Mouse (Mus musculus): Measurements from ENCODE around the gene Hacd2. TPM values are rescaled to one million over a fixed set of nuclear protein-coding genes. Genes with fewer than 3 reads are reported as not detected.

Gene Hacd2
- polyA plus RNA-seq, 1 experiment, result 171 TPM

DNA sequence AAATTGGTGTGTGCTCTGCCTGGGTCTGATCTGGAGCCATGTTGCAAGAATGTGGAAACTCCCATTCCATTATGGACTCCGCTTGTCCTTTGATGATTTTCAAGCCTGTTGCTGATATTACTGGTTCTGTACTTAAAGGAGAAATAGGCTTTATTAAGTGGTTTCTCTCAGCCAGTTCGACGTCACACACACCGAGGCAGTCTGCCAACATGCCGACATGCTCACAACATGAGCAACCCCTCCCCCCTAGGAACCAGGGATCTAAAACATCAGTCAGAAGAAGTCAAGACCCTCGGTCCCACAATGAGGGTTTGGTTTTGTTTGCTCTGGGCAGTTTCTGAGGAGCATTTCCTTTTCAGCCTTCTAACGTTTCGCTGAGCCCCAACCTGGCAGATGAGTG, 86.9 kb downstream of the Hacd2 start:
- Histone ChIP-seq H3K4me1 (ENCODE audit: control insufficient read depth, insufficient read depth, insufficient read length, low read length) (no peaks in the 10 kb centered on the region), H3K27ac (replicated peaks; ENCODE audit: low read depth, low read length) (no peak overlapping the region)

DNA sequence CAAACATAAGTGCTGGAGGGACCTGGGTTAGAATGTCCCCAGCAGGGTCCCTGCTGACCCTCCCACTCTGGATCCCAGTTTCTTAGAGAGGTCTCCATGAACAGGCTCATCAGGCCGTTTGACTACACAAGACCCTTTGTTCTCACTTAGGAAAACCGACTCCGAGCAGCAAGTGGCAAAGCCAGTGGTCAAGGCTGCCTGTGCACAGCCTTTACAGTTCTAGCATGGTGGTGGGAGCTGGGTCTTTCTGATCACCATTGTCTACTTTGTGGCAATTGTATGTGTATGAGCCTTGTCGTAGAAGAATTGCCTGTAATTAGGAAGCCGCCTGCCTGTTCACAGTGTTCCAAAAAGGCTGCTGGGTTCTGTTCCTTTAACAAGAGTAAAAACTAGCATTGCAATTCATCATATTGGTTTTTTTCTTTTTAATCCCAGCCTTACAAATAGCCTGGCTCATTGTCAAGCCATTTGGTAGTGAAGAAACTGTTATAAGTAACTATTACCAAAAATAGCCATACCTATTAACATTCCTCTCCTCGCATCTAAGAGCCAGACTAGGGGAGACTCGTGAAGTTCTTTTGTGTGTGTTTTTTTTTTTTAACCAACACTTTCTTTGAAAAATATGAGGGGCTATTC, 87.5 kb downstream of the Hacd2 start:
- H3K4me1 ChIP-seq (ENCODE audit: control insufficient read depth, insufficient read depth, insufficient read length, low read length), result no peaks in the 10 kb centered on the region
- no peak overlapping the region for H3K4me3 ChIP-seq (ENCODE audit: insufficient read depth, low read depth, low read length)
- no peak overlapping the region for H3K27ac ChIP-seq (replicated peaks; ENCODE audit: low read depth, low read length)

More for the DNA sequence above, 86.9 kb downstream of the Hacd2 start:
- no peak overlapping the region for H3K4me3 ChIP-seq (ENCODE audit: insufficient read depth, low read depth, low read length)

DNA sequence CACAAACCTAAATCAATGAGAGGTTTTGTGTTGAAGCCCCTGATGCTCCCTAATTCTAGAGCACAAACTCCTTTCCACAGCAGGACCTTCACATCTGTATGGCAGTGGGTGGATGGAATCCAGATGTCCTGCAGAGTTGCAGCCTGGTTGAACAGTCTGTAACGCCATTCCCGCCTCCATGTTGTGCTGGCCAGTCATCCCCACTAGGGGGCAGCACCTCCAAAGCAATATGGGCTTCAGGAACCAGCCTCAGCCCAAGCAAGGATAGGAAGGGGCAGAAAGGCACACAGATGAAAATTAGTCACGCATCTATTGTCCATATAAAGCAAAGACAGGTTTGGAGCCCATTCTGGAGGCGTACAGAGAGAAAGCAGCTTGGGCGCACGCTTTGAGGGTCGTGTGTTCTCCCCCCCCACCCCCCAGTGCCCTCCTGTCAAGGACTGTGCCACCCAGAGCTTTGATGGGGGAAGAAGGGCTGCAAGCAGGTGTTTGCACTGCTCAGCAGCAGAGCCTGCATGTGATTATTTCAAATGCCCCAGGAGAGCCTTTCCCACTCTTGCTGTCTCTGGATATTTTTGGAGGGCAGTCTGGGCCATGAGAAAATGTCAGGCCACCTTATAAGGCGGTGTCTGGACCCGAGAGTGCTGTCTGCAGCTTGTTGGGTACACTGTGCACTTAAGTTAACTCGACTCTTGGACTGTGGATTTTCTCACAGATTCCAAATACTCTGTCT, 88.3 kb downstream of the Hacd2 start:
- no peak overlapping the region for H3K27ac ChIP-seq (replicated peaks; ENCODE audit: low read depth, low read length)
- H3K4me1 ChIP-seq (ENCODE audit: control insufficient read depth, insufficient read depth, insufficient read length, low read length), result no peaks in the 10 kb centered on the region
- H3K4me3 ChIP-seq (ENCODE audit: insufficient read depth, low read depth, low read length), result no peak overlapping the region

DNA sequence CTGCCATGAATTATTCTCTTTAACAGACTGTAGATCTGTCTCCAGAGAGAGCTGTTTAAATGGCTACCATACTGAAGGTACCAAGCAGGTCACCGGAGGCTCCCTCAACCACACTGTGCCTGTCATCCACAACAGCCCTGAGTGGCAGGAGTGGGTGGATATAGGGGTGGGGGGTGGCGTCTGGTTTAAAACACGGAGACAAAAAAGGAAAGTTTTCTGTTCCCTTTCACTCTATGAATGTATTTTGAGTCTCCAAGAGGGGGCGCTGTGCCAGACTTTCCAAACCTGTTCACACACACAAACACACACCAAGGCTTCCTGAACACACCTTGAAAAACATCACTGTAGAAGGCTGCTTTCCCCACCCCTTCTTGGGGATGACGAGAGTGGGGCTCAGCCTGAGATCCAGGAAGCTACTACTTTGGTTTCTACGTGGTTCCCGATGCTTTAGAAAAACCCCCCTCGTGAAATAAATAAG, 89.0 kb downstream of the Hacd2 start:
- no peak overlapping the region for H3K27ac ChIP-seq (replicated peaks; ENCODE audit: low read depth, low read length)
- no peaks in the 10 kb centered on the region for H3K4me1 ChIP-seq (ENCODE audit: control insufficient read depth, insufficient read depth, insufficient read length, low read length)
- H3K4me3 ChIP-seq (ENCODE audit: insufficient read depth, low read depth, low read length), result no peak overlapping the region

DNA sequence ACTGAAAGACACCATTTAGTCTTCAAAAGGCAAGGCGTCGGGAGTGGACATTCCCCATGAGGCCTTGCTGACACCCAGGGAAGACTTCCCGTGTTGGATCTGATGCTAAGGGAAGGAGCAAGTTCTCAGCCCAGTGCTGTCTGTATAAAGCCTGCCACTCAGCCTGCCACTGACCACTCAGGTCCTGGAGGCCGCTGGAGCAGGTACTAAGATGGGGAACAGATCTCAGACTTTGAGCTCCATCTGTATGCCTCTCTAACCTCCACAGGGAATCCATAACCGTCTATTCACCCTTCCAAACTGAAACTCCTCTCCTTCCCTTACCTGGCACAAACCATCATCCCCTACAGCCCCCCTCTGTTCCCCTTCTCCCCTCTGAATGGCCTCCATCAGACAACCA, 91.3 kb downstream of the Hacd2 start:
- no peaks in the 10 kb centered on the region for H3K4me1 ChIP-seq (ENCODE audit: control insufficient read depth, insufficient read depth, insufficient read length, low read length)
- no peak overlapping the region for H3K4me3 ChIP-seq (ENCODE audit: insufficient read depth, low read depth, low read length)
- no peak overlapping the region for H3K27ac ChIP-seq (replicated peaks; ENCODE audit: low read depth, low read length)

DNA sequence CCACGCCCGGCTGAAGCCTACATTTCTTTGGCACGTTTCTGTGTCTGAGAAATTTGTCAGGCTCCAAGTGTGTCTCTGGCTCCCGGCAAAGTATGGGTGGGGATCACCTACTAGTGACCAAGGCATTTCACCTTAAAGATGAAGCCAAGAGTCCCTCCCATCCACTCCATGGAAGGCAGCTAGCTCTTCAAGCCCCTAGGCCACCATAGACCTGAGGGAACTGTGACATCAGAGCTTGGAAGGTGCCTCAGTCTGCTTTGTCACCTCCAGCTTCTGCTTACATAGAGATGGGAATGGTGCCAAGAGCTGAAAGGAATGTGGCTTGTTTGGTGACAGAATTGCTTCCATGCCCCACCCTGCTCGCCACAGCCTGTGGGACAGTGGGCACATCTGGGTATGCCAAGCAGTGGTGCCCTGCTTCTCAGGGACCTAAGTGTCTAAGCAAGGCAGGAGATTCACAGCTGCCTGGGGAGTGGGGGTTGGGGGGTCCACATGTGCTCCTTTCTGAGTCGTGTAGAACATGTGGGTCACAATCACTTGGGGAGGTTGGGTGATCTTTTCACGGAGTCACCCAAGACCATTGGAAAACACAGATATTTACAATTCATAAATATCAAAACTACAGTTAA, 94.2 kb downstream of the Hacd2 start:
- H3K27ac ChIP-seq (replicated peaks; ENCODE audit: low read depth, low read length), result no peak overlapping the region
- H3K4me3 ChIP-seq (ENCODE audit: insufficient read depth, low read depth, low read length), result no peak overlapping the region
- no peaks in the 10 kb centered on the region for H3K4me1 ChIP-seq (ENCODE audit: control insufficient read depth, insufficient read depth, insufficient read length, low read length)

DNA sequence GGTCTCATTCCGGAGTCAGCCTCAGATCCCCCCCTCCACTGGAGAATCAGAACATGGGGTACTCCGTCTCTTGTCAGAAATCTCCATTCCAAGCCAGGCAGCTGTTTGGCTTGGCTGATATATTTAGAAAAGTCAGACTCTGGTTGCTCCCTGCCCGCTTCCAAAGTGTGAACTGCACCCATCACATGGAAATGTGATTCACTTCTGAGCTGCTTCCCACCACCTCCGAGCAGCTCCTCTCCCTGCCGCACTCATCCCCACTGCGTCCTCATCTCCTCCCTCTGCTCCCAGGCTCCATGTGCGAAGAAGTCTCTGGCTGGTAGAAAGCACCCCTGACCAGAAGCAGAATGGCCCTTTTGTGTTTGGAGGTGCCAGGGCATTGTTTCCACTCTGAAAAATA, 95.2 kb downstream of the Hacd2 start:
- Histone ChIP-seq H3K4me1 (ENCODE audit: control insufficient read depth, insufficient read depth, insufficient read length, low read length) (no peaks in the 10 kb centered on the region), H3K27ac (replicated peaks; ENCODE audit: low read depth, low read length) (no peak overlapping the region), H3K4me3 (ENCODE audit: insufficient read depth, low read depth, low read length) (no peak overlapping the region)

DNA sequence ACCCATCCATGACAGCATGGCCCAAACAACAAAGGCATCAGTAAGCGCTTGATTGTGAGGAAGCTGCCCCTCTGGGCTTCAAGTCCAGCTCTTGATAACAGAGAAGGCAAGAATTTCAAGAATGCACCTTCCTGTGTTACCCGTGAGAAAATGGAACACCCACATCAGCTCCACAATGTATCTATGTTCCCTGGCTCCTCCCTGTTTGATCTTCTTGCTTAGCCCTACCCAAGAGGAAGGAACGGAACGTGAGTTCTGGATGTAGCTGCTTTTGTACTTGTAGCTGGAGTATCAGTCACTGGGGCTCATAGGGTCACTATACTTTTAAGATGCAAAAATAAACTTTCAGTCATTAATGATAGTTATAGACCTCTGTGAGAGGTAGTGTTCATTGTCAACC, 98.4 kb downstream of the Hacd2 start:
- Histone ChIP-seq H3K4me3 (ENCODE audit: insufficient read depth, low read depth, low read length) (no peak overlapping the region), H3K27ac (replicated peaks; ENCODE audit: low read depth, low read length) (no peak overlapping the region), H3K4me1 (ENCODE audit: control insufficient read depth, insufficient read depth, insufficient read length, low read length) (no peaks in the 10 kb centered on the region)

DNA sequence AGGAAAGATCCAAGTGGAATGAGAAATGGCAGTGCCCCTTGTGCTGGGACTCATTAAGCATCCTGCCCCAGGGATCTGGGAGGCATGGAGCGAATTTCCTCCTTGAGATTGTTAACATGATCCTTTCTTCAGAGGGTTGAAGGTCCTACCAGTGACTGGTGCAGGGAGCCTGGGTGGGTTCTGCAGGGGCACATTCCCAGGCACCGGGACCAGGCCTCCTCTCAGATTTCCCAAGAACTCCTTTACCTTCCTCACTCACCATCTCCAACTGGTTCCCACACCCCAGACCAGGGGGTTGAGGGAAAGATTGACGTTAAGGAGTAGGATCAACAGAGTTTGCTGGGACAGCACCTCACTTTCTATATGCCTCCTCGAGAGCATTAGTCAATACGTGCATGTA, 105.0 kb downstream of the Hacd2 start:
- H3K4me3 ChIP-seq (ENCODE audit: insufficient read depth, low read depth, low read length), result no peak overlapping the region
- no peak overlapping the region for H3K27ac ChIP-seq (replicated peaks; ENCODE audit: low read depth, low read length)
- H3K4me1 ChIP-seq (ENCODE audit: control insufficient read depth, insufficient read depth, insufficient read length, low read length), result no peaks in the 10 kb centered on the region

DNA sequence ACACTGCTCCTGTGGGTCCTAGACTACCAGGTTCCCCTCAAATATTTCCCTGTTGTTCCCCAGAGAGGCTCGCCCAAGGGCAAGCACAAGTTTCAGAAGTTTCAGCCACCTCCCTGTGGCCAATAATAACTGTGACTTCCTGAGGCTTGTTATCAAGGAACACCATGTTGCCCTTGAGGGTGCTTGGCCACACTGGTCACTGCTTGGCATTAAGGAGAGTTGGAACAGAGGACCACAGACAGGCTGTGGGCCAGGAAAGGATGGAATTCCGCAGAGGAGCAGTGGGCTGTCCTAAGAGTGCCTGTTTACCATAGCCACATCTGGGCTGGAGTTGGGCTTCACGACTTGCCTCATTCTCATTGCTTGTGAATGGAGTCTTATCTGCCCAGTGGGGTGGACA, 107.9 kb downstream of the Hacd2 start:
- no peak overlapping the region for H3K27ac ChIP-seq (replicated peaks; ENCODE audit: low read depth, low read length)
- no peak overlapping the region for H3K4me3 ChIP-seq (ENCODE audit: insufficient read depth, low read depth, low read length)

DNA sequence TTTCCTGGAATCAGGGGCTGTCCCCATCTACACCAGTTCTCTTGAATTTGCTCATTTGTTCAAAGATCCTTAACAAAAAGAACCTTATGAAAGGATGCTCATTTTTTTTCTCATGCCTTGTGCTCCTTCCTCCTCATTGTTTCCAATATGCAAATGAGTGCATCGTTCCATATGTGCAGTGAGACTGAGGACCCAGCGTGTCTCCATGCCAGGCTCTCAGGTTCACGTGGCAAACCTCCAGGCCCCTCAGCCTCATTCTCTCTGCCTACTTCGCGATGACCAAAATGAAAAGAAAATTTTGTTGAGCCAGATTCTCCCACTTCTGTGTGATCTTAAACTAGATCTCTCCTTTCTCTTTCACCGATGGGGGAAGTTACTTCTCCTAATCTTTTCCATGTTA, 117.2 kb downstream of the Hacd2 start:
- no peak overlapping the region for H3K27ac ChIP-seq (replicated peaks; ENCODE audit: low read depth, low read length)
- H3K4me1 ChIP-seq (ENCODE audit: control insufficient read depth, insufficient read depth, insufficient read length, low read length), result no peaks in the 10 kb centered on the region
- no peak overlapping the region for H3K4me3 ChIP-seq (ENCODE audit: insufficient read depth, low read depth, low read length)

More for the DNA sequence above, 107.9 kb downstream of the Hacd2 start:
- H3K4me1 ChIP-seq (ENCODE audit: control insufficient read depth, insufficient read depth, insufficient read length, low read length), result no peaks in the 10 kb centered on the region

DNA sequence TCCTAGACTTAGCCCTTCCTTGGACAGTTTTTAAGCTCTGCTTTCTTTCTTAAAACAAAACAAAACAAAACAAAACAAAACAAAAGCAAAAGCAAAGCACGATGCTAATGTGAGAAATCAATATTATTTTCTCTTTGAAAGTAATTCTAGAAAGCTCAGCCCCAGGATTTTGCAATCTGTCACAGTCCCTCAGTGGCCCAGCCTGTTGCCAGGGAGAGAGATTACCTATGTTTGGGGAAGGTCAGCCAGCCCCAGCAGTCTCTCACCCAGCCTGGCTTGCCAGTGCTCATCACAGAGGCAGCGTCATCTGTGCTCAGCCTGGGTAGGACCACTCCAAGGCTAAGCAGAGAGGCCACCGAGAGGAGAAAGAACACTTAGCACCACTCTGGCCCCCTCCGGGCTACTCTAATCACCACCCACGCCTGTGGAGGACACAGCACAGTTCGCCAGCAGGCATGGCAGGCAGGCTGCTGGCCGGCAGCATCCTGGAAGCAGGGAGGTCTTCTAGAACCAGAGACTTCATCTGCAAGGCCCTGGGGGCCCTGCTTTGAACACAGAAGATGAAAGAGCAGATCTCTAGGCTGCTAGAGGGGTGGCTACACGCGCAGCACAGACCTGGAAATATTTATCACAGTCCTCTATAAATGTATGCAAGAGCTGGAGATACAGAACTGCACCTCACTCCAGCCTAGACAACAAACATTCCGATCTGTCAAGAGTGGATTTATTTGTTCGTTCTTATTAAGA, 117.8 kb downstream of the Hacd2 start:
- no peak overlapping the region for H3K4me3 ChIP-seq (ENCODE audit: insufficient read depth, low read depth, low read length)
- no peaks in the 10 kb centered on the region for H3K4me1 ChIP-seq (ENCODE audit: control insufficient read depth, insufficient read depth, insufficient read length, low read length)
- H3K27ac ChIP-seq (replicated peaks; ENCODE audit: low read depth, low read length), result no peak overlapping the region

DNA sequence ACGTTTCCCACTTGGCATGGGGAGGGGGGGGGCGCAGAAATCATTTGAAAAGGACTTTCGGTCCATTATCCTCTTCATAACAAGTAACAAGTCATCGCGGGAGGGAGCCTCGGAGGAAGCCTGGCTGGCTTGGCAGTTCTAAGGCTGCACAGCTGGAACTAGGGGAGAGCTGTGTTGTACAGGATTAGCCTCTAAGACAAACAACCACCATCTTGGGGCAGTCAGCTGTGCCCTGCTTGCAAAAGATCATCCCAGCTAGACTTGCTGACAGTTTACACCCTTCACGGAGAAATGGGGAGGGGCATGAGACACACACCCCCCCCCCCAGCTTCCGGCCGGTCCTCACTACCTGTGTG, 118.4 kb downstream of the Hacd2 start:
- H3K4me1 ChIP-seq (ENCODE audit: control insufficient read depth, insufficient read depth, insufficient read length, low read length), result no peaks in the 10 kb centered on the region
- H3K4me3 ChIP-seq (ENCODE audit: insufficient read depth, low read depth, low read length), result no peak overlapping the region
- H3K27ac ChIP-seq (replicated peaks; ENCODE audit: low read depth, low read length), result no peak overlapping the region

DNA sequence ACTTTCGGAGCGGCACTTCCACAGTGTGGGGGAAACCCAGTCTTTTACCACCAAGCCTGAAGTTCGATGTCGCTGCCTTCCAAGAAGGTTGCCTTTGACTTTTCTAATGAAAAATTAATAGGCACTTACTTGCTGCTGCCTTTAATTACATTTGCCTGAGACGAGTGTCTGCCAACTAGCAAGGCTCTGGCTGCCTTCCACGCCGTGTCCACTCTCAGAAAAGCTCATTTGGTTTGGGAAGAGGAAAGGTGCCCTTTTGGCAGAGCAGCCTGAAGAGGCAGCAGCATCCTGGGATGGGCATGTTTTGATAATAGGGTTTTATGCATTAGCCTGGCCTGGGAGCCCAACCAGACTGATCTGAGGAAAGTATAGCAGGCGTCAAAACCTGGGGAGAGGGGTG, 119.6 kb downstream of the Hacd2 start:
- no peak overlapping the region for H3K27ac ChIP-seq (replicated peaks; ENCODE audit: low read depth, low read length)
- no peaks in the 10 kb centered on the region for H3K4me1 ChIP-seq (ENCODE audit: control insufficient read depth, insufficient read depth, insufficient read length, low read length)
- H3K4me3 ChIP-seq (ENCODE audit: insufficient read depth, low read depth, low read length), result no peak overlapping the region

DNA sequence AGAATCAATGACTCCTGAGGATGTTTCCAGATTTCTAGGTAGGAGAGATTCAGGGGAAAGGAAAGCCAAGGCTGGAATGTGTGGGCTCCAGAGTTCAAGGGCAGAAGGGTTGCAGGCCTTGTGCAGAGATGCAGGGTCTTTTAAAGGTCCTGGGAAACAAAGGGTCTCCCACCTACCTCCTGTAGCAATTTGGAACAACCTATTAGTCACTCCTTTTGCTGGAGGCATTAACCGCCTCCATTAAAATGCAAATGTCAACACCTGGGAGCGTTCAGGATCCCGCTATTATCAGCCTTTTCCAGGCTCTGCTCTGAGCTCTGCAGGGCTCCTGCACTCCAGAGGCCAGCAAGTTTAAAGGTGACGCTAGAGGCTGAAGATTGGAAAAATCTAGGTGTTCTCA, 123.9 kb downstream of the Hacd2 start:
- H3K27ac ChIP-seq (replicated peaks; ENCODE audit: low read depth, low read length), result no peak overlapping the region
- no peaks in the 10 kb centered on the region for H3K4me1 ChIP-seq (ENCODE audit: control insufficient read depth, insufficient read depth, insufficient read length, low read length)
- no peak overlapping the region for H3K4me3 ChIP-seq (ENCODE audit: insufficient read depth, low read depth, low read length)

All from brown adipose tissue, adult 24 weeks (tissue).